Mouse (Mus musculus) liver, embryonic 11.5 days (tissue): ENCODE measurements around the gene Ccdc40. TPM values are rescaled to one million over a fixed set of nuclear protein-coding genes. Genes with fewer than 3 reads are reported as not detected.
A peak's percentile ranks its signal among the peaks of the same experiment; 100 is the strongest.

Source experiments
- ATAC-seq: fragments of 200-750 bp; cut with Nextera tagmentation; replicated peaks from 2 replicates; pipeline ENCODE4 v1.8.0; 2017; ENCODE audit warnings: moderate number of reproducible peaks, mild to moderate bottlenecking, moderate TSS enrichment, moderate library complexity; ENCODE audit not compliant: low FRiP score
- DNase-seq: peaks from one replicate; pipeline ENCODE4 v3.0.0-alpha.2; 2017; ENCODE audit warnings: low spot score
- H3K27ac ChIP-seq: fragments of 300-500 bp; sonication (generic); 2 replicates; pipeline ENCODE4 v1.5.1; 2014; ENCODE audit warnings: mild to moderate bottlenecking, low read depth, low read length, control low read depth
- H3K27me3 ChIP-seq: fragments of 300-500 bp; sonication (generic); replicated peaks from 2 replicates; pipeline ENCODE4 v1.6.1; 2014; ENCODE audit warnings: low read length, mixed read lengths; ENCODE audit not compliant: control insufficient read depth, insufficient read depth
- H3K36me3 ChIP-seq: fragments of 300-500 bp; sonication (generic); 2 replicates; pipeline ENCODE4 v1.6.1; 2014; ENCODE audit warnings: mild to moderate bottlenecking, low read length, moderate library complexity, mixed read lengths; ENCODE audit not compliant: control insufficient read depth, insufficient read depth
- H3K4me1 ChIP-seq: fragments of 300-500 bp; sonication (generic); replicated peaks from 2 replicates; pipeline ENCODE4 v1.6.1; 2014; ENCODE audit warnings: low read length, mixed read lengths; ENCODE audit not compliant: control insufficient read depth, insufficient read depth
- H3K4me2 ChIP-seq: fragments of 300-500 bp; sonication (generic); 2 replicates; pipeline ENCODE4 v1.6.1; 2014; ENCODE audit warnings: mild to moderate bottlenecking, control low read depth, moderate library complexity
- H3K4me3 ChIP-seq: fragments of 300-500 bp; sonication (generic); 2 replicates; pipeline ENCODE4 v1.5.1; 2014; ENCODE audit warnings: low read depth, low read length, control low read depth
- H3K9ac ChIP-seq: fragments of 300-500 bp; sonication (generic); 2 replicates; pipeline ENCODE4 v1.6.1; 2014; ENCODE audit warnings: low read depth, low read length, control low read depth
- H3K9me3 ChIP-seq: fragments of 300-500 bp; sonication (generic); 2 replicates; pipeline ENCODE4 v1.6.1; 2016; ENCODE audit warnings: low read length, inconsistent platforms, mixed read lengths; ENCODE audit not compliant: control insufficient read depth
- WGBS: fragments of 180-500 bp; shearing (Covaris S2); extraction: QIAGEN DNeasy Blood & Tissue Kit; methylation state at CpG from one replicate; pipeline ENCODE4 v1.1.7; 2014; 5-methylcytosine and 5-hydroxymethylcytosine counted together
- polyA plus RNA-seq: library from polyadenylated mRNA; unstranded; fragments of >200 nt; fragmentation: Nextera tagmentation; extraction: Ambion mirVana; gene quantifications from 2 replicates; pipeline ENCODE4 v1.2.1, GENCODE M21; 2014

Gene Ccdc40
- polyA plus RNA-seq, 1 experiment from 2014 or later: 4.1 TPM

- no peak for ATAC-seq
- Histone ChIP-seq H3K9me3 (no peaks in the 10 kb centered on the region), H3K4me1 (peaks cover 4% of the 10 kb centered on the region; the same call in 1 of the 2 replicates), H3K36me3 (no peaks in the 10 kb centered on the region), H3K4me3 (no peak overlapping the region), H3K4me2 (no peak overlapping the region), H3K9ac (no peak overlapping the region), H3K27ac (no peak overlapping the region), H3K27me3 (no peaks in the 10 kb centered on the region)
- 81% methylated on average over 3 of the region's 3 CpGs for WGBS
- DNase-seq: no peak
Observed at GRCm38 (mm10) chr11:119189319-119189718, 39.1 kb upstream of the Ccdc40 start.

GRCm38 (mm10) chr11:119190498-119190897 is 37.9 kb upstream of the Ccdc40 start:
- Histone ChIP-seq H3K27ac (no peak overlapping the region), H3K36me3 (no peaks in the 10 kb centered on the region), H3K9me3 (no peaks in the 10 kb centered on the region), H3K27me3 (no peaks in the 10 kb centered on the region), H3K4me2 (no peak overlapping the region), H3K4me3 (no peak overlapping the region), H3K4me1 (peaks cover 4% of the 10 kb centered on the region; the same call in 1 of the 2 replicates), H3K9ac (no peak overlapping the region)
- WGBS: 25% methylated on average over 11 of the region's 11 CpGs
- ATAC-seq (0 out of 2 replicates have a peak, but pooled peaks have one; percentile 20), DNase-seq (peak; percentile 58)

- WGBS: 77% methylated on average over 9 of the region's 9 CpGs
- Histone ChIP-seq H3K36me3 (no peaks in the 10 kb centered on the region), H3K4me3 (no peak overlapping the region), H3K9me3 (no peaks in the 10 kb centered on the region), H3K4me2 (no peak overlapping the region), H3K9ac (no peak overlapping the region), H3K27me3 (no peaks in the 10 kb centered on the region), H3K4me1 (peaks cover 4% of the 10 kb centered on the region; the same call in 1 of the 2 replicates), H3K27ac (no peak overlapping the region)
- DNase-seq (no peak), ATAC-seq (no peak)
Observed at GRCm38 (mm10) chr11:119191606-119192081, 36.7 kb upstream of the Ccdc40 start.

DNA sequence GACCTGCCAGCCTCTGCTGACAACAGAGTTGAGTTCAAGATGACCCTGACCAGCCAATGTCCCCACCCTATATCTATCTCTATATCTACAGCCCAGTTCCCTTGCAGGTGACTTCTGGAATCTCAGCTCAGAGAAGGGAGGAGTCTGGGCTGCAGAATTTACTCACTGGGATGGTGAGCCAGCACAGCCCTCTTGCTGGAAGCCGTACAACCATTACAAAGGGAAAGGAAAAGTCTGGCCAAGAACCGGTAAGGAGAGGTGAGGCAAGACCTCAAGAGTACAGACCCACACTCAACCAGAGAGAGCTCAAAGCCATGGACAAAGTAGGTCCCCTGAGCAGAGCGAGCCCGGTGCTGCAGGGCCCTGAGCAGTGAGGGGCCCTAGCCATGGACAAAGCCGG is 36.2 kb upstream of the Ccdc40 start:
- WGBS: 83% methylated on average over 5 of the region's 5 CpGs
- Histone ChIP-seq H3K9ac (no peak overlapping the region), H3K36me3 (no peaks in the 10 kb centered on the region), H3K27me3 (no peaks in the 10 kb centered on the region), H3K4me1 (peaks cover 3% of the 10 kb centered on the region; the same call in 1 of the 2 replicates), H3K9me3 (no peaks in the 10 kb centered on the region), H3K4me2 (no peak overlapping the region), H3K27ac (no peak overlapping the region), H3K4me3 (no peak overlapping the region)
- DNase-seq: no peak
- ATAC-seq: no peak

GRCm38 (mm10) chr11:119192605-119193004 is 35.8 kb upstream of the Ccdc40 start:
- WGBS: 79% methylated on average over 9 of the region's 9 CpGs
- Histone ChIP-seq H3K4me1 (no peaks in the 10 kb centered on the region), H3K27ac (no peak overlapping the region), H3K27me3 (no peaks in the 10 kb centered on the region), H3K9ac (no peak overlapping the region), H3K4me3 (no peak overlapping the region), H3K36me3 (no peaks in the 10 kb centered on the region), H3K9me3 (no peaks in the 10 kb centered on the region), H3K4me2 (no peak overlapping the region)
- no peak for ATAC-seq
- no peak for DNase-seq

GRCm38 (mm10) chr11:119197618-119198563 is 30.5 kb upstream of the Ccdc40 start:
- 84% methylated on average over 18 of the region's 18 CpGs for WGBS
- ATAC-seq: no peak

GRCm38 (mm10) chr11:119198564-119199232 is 29.7 kb upstream of the Ccdc40 start:
- Histone ChIP-seq H3K27me3 (no peaks in the 10 kb centered on the region), H3K4me1 (no peaks in the 10 kb centered on the region), H3K36me3 (peaks cover 3% of the 10 kb centered on the region; the same call in 1 of the 2 replicates), H3K4me2 (no peak overlapping the region), H3K27ac (no peak overlapping the region), H3K9ac (no peak overlapping the region), H3K9me3 (no peaks in the 10 kb centered on the region), H3K4me3 (no peak overlapping the region)
- DNase-seq: no peak
- 61% methylated on average over 26 of the region's 26 CpGs for WGBS
- no peak for ATAC-seq

More at GRCm38 (mm10) chr11:119197618-119198563, 30.5 kb upstream of the Ccdc40 start:
- no peaks in the 10 kb centered on the region for H3K9me3 ChIP-seq
- H3K27ac ChIP-seq: no peak overlapping the region
- no peak for DNase-seq
- H3K9ac ChIP-seq: no peak overlapping the region
- no peaks in the 10 kb centered on the region for H3K4me1 ChIP-seq
- no peaks in the 10 kb centered on the region for H3K27me3 ChIP-seq
- H3K36me3 ChIP-seq: peaks cover 3% of the 10 kb centered on the region; the same call in 1 of the 2 replicates
- H3K4me3 ChIP-seq: no peak overlapping the region
- no peak overlapping the region for H3K4me2 ChIP-seq

DNA sequence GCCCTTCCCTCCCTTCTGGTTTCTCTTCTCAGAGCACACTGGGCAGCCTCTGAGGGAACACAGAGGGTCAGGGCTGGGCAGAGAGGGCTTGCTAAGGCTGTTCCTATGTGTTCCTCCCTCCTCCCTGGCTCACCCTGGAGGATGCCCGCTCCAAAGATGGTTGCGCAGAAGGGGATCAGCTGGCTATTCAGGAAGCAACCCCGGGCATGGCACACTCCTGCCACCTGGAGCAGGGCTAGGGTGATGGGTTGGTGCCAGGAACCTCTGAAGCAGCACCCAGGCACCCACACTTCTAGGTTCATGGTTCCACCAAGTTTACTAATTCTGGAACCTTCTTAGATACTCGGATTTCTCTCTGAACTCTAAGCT is 29.2 kb upstream of the Ccdc40 start:
- H3K4me3 ChIP-seq: no peak overlapping the region
- DNase-seq (no peak), ATAC-seq (no peak)
- no peak overlapping the region for H3K9ac ChIP-seq
- WGBS: 79% methylated on average over 4 of the region's 4 CpGs
- no peaks in the 10 kb centered on the region for H3K4me1 ChIP-seq
- H3K4me2 ChIP-seq: no peak overlapping the region
- no peak overlapping the region for H3K27ac ChIP-seq
- H3K36me3 ChIP-seq: peaks cover 3% of the 10 kb centered on the region; the same call in 1 of the 2 replicates
- no peaks in the 10 kb centered on the region for H3K9me3 ChIP-seq
- H3K27me3 ChIP-seq: no peaks in the 10 kb centered on the region
